Comparison of ENCODE assay signal across 10 mouse cellular contexts in the genomic region with DNA sequence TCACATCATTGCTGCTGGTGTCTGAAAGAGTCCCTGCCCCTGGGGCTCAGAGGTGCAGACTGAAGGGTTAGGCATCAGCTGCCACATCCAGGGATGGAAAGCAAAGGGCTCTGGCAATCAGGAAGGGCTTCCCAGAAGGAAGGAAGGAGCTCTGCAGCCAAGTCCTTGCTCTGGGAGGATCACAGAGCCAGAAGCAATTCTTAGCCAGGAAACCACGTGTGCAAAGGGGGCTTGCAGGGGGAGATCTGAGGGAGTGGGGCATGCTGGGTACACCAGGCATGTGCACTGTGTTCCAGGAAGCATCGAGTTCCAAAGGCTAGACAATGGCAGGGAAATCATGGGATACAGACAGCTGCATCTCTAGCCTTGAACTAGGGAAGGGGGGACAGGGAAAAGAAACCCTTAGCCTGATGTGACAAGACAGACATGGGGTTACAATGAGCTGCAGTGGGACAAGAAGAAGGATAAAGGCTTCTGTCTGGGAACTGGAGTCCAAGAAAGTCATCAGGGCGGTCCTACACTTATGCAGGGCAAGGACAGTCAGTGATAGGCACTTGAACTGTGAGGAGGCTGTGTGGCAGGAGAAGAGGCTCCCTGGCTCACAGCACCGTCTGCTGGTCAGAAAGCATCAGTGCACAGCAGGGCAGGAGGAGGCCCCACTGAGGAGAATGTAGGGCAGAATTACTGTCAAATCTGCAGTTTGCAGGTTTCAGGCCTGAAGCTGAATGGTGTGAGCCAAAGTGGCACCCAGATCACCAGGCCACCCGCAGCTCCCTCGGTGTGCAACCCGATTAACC. TPM values are rescaled to one million over a fixed set of nuclear protein-coding genes. Genes with fewer than 3 reads are reported as not detected.
DNase-seq lines count a peak whose midpoint lies in the region; ATAC-seq and TF ChIP-seq lines count a peak whose summit lies in the region.
"Not testable (repeated sequence)": the region's sequence is repeated elsewhere in the genome, so short reads cannot be mapped to it uniquely, and the experiment has no call there.
"Had no signal": no experiment of that assay in that cellular context is flagged by ENCODE, and none has a peak within 500 bp of the region (broad histone marks: within the 10 kb centered on the region; RNA-seq: fewer than 3 reads in every experiment).

No protein-coding gene starts in this region.

- peak; percentile 82 for TF ChIP-seq CTCF in ES-Bruce4 (IDR thresholded peaks at IDR 0.05; ENCODE audit: low read depth, low read length)
- TF ChIP-seq CTCF in heart, postnatal 0 days (IDR thresholded peaks at IDR 0.05; ENCODE audit: low read depth), result peak; percentile 95
- peak; percentile 84; the same call in 1 of the 2 replicates for TF ChIP-seq CTCF in testis, adult 2 months (IDR thresholded peaks at IDR 0.05; ENCODE audit: control insufficient read depth, insufficient read depth, insufficient replicate concordance, low read depth, low read length)

- H3K4me2 ChIP-seq in forebrain, embryonic 11.5 days (ENCODE audit: low read depth, low read length, severe bottlenecking); heart, postnatal 0 days (ENCODE audit: low read depth, low read length); liver, embryonic 13.5 days: not testable (repeated sequence)

- not testable (repeated sequence) for ATAC-seq in forebrain, embryonic 11.5 days (replicated peaks; ENCODE audit: low FRiP score)
- ATAC-seq in heart, postnatal 0 days (ENCODE audit: insufficient read depth, low read depth), result peak; percentile 78
- ATAC-seq in liver, embryonic 13.5 days (ENCODE audit: low read depth), result peak; percentile 63
- ATAC-seq in neutrophil, adult 5-6 weeks (ENCODE audit: extremely low read depth, insufficient number of reproducible peaks, low FRiP score, poor library complexity, severe bottlenecking), result peak; percentile 78

- DNase-seq in c-Kit-positive CD71-positive TER-119-positive erythroid progenitor cells, embryonic 14.5 days (ENCODE audit: low spot score), result peak; percentile 20
- peak; percentile 60 for DNase-seq in forebrain, embryonic 11.5 days (ENCODE audit: low spot score)
- DNase-seq in heart, postnatal 0 days (ENCODE audit: low spot score), result peak; percentile 36
- peak; percentile 67 to 74 for DNase-seq in kidney, postnatal 4 days
- peak; percentile 28 for DNase-seq in liver, embryonic 13.5 days

- 37% methylated on average over 7 of the region's 7 CpGs for WGBS in forebrain, embryonic 11.5 days
- WGBS in heart, postnatal 0 days, result 24% methylated on average over 7 of the region's 7 CpGs
- WGBS in liver, embryonic 13.5 days (ENCODE audit: insufficient replicate concordance), result 27% methylated on average over 7 of the region's 7 CpGs

- H3K36me3 ChIP-seq in ES-Bruce4 (ENCODE audit: control insufficient read depth, insufficient read depth, low read length, poor library complexity, severe bottlenecking); forebrain, embryonic 11.5 days (ENCODE audit: control insufficient read depth, insufficient read depth, low read length); heart, postnatal 0 days (replicated peaks; ENCODE audit: control insufficient read depth, insufficient read depth, low read length); liver, embryonic 13.5 days; testis, adult 2 months (ENCODE audit: control insufficient read depth, insufficient read depth, low read length): not testable (repeated sequence)

- H3K27ac ChIP-seq in ES-Bruce4 (ENCODE audit: insufficient read depth, low read length); forebrain, embryonic 11.5 days (ENCODE audit: low read depth, low read length); liver, embryonic 13.5 days; testis, adult 2 months (ENCODE audit: control insufficient read depth, insufficient read depth, low read depth, low read length): not testable (repeated sequence)
- H3K27ac ChIP-seq in heart, postnatal 0 days (ENCODE audit: low read depth), result peak overlapping the region; percentile 64

- TF ChIP-seq EP300 in ES-Bruce4 (IDR thresholded peaks at IDR 0.05; ENCODE audit: insufficient read depth, low read depth, low read length), result not testable (repeated sequence)
- TF ChIP-seq EP300 in heart, postnatal 0 days (IDR thresholded peaks at IDR 0.05; ENCODE audit: low read depth), result 0 out of 2 replicates have a peak, but pooled peaks have one; percentile 41

- not testable (repeated sequence) for H3K4me1 ChIP-seq in ES-Bruce4 (ENCODE audit: control insufficient read depth, insufficient read depth, low read length); forebrain, embryonic 11.5 days (replicated peaks; ENCODE audit: control insufficient read depth, insufficient read depth, low read length); heart, postnatal 0 days (ENCODE audit: control insufficient read depth, insufficient read depth); liver, embryonic 13.5 days (replicated peaks); testis, adult 2 months (ENCODE audit: control insufficient read depth, insufficient read depth, low read length)

- H3K9me3 ChIP-seq in ES-Bruce4 (replicated peaks; ENCODE audit: control insufficient read depth, insufficient read depth, low read length, poor library complexity, severe bottlenecking); forebrain, embryonic 11.5 days (ENCODE audit: control insufficient read depth, low read length); heart, postnatal 0 days (replicated peaks; ENCODE audit: control insufficient read depth, low read length); liver, embryonic 13.5 days (replicated peaks): not testable (repeated sequence)

- H3K27me3 ChIP-seq in ES-Bruce4 (ENCODE audit: control insufficient read depth, insufficient read depth, low read length, poor library complexity, severe bottlenecking); forebrain, embryonic 11.5 days (ENCODE audit: control insufficient read depth, insufficient read depth, low read length); heart, postnatal 0 days (ENCODE audit: control insufficient read depth, insufficient read depth, low read length); liver, embryonic 13.5 days; testis, adult 2 months (ENCODE audit: control insufficient read depth, insufficient read depth, low read length): not testable (repeated sequence)

- not testable (repeated sequence) for H3K4me3 ChIP-seq in ES-Bruce4 (ENCODE audit: low read depth, low read length); forebrain, embryonic 11.5 days (ENCODE audit: low read depth, low read length); heart, postnatal 0 days (ENCODE audit: low read depth, low read length); liver, embryonic 13.5 days (replicated peaks); testis, adult 2 months (ENCODE audit: control insufficient read depth, low read depth, low read length)

- not testable (repeated sequence) for H3K9ac ChIP-seq in ES-Bruce4 (ENCODE audit: low read depth, poor library complexity, severe bottlenecking); forebrain, embryonic 11.5 days (ENCODE audit: low read length); heart, postnatal 0 days (replicated peaks; ENCODE audit: low read depth, low read length); liver, embryonic 13.5 days

- TF ChIP-seq POLR2A in ES-Bruce4 (IDR thresholded peaks at IDR 0.05; ENCODE audit: insufficient read depth, low read length); testis, adult 2 months (IDR thresholded peaks at IDR 0.05; ENCODE audit: control insufficient read depth, low read depth, low read length): not testable (repeated sequence)

RNA-seq across cellular contexts. Expression of a gene that starts 14.3 kb away (rescaled TPM):
- 0.58 and 1.1 TPM in 2 replicates for polyA plus RNA-seq in ES-Bruce4 (2011; ENCODE audit: insufficient read depth, insufficient read length, low read depth, missing spikeins)
- polyA plus RNA-seq in forebrain, embryonic 11.5 days (2014; fragmentation: Nextera tagmentation; extraction: Ambion mirVana), result 1.7 and 2.2 TPM in 2 replicates
- 3.5 and 3.7 TPM in 2 replicates for total RNA-seq in heart, postnatal 0 days (2014; rRNA removed; ENCODE audit: low replicate concordance)
- 0.77 and 0.79 TPM in 2 replicates for polyA plus RNA-seq in heart, postnatal 0 days (2015; fragmentation: Nextera tagmentation; extraction: Ambion mirVana)
- 3.3 and 3.8 TPM in 2 replicates for polyA plus RNA-seq in liver, embryonic 13.5 days (2015; fragmentation: Nextera tagmentation; extraction: Ambion mirVana)
- total RNA-seq in neutrophil, adult 5-6 weeks (2017), result 214 and 217 TPM in 2 replicates
- 0.95 and 1.1 TPM in 2 replicates for polyA plus RNA-seq in testis, adult 2 months (2012; rRNA removed)

RNA-seq across cellular contexts. Expression of a gene that starts 34.3 kb away (rescaled TPM):
- polyA plus RNA-seq in ES-Bruce4 (2011; ENCODE audit: insufficient read depth, insufficient read length, low read depth, missing spikeins), result not detected in 2 replicates
- 0.17 and 0.40 TPM in 2 replicates for polyA plus RNA-seq in forebrain, embryonic 11.5 days (2014; fragmentation: Nextera tagmentation; extraction: Ambion mirVana)
- 0.50 and 6.0 TPM in 2 replicates for total RNA-seq in heart, postnatal 0 days (2014; rRNA removed; ENCODE audit: low replicate concordance)
- polyA plus RNA-seq in heart, postnatal 0 days (2015; fragmentation: Nextera tagmentation; extraction: Ambion mirVana), result 0.19 and 0.23 TPM in 2 replicates
- 0.54 and 0.83 TPM in 2 replicates for polyA plus RNA-seq in liver, embryonic 13.5 days (2015; fragmentation: Nextera tagmentation; extraction: Ambion mirVana)
- total RNA-seq in neutrophil, adult 5-6 weeks (2017), result 7.3 and 8.1 TPM in 2 replicates
- 1.9 and 2.1 TPM in 2 replicates for polyA plus RNA-seq in testis, adult 2 months (2012; rRNA removed)

RNA-seq across cellular contexts. Expression of a gene that starts 55.9 kb away (rescaled TPM):
- not detected in 2 replicates for polyA plus RNA-seq in ES-Bruce4 (2011; ENCODE audit: insufficient read depth, insufficient read length, low read depth, missing spikeins)
- polyA plus RNA-seq in forebrain, embryonic 11.5 days (2014; fragmentation: Nextera tagmentation; extraction: Ambion mirVana), result not detected in 2 replicates
- not detected in 2 replicates for total RNA-seq in heart, postnatal 0 days (2014; rRNA removed; ENCODE audit: low replicate concordance)
- polyA plus RNA-seq in heart, postnatal 0 days (2015; fragmentation: Nextera tagmentation; extraction: Ambion mirVana), result not detected in 2 replicates
- not detected in 2 replicates for polyA plus RNA-seq in liver, embryonic 13.5 days (2015; fragmentation: Nextera tagmentation; extraction: Ambion mirVana)
- not detected in 2 replicates for total RNA-seq in neutrophil, adult 5-6 weeks (2017)
- 1,340 and 1,395 TPM in 2 replicates for polyA plus RNA-seq in testis, adult 2 months (2012; rRNA removed)
- total RNA-seq: adrenal gland, adult 18-20 months had no signal
- polyA plus RNA-seq: kidney, embryonic 14.5 days had no signal

Comparison
In these comparisons a context has a peak if more than half of its experiments do, and no peak if none do; other contexts are left out.
1. DNase-seq: peak in every context shown above with its lines; median percentile 70 in kidney, postnatal 4 days; 60 in forebrain, embryonic 11.5 days; 36 in heart, postnatal 0 days; 28 in liver, embryonic 13.5 days; 20 in c-Kit-positive CD71-positive TER-119-positive erythroid progenitor cells, embryonic 14.5 days.
2. RNA of a gene that starts 55.9 kb away (polyA plus RNA-seq): 1,340 to 1,395 TPM in testis, adult 2 months; not detected in ES-Bruce4, not detected in forebrain, embryonic 11.5 days, not detected in heart, postnatal 0 days and not detected in liver, embryonic 13.5 days; every median in the first group is over 1,000 times any median in the second.
3. Peak in every context shown above with its lines, with median percentiles within 50 percentile points of each other: CTCF ChIP-seq.